Mouse (Mus musculus) embryo, embryonic 11 days (tissue): ENCODE data around the gene Gm48551.

Source experiments
- DNase-seq: peaks from one replicate; pipeline ENCODE4 v3.0.0-alpha.2; 2015

The Gm48551 gene

GRCm38 (mm10) chr10:81432169-81432867 is 48.1 kb downstream of the Gm48551 start:
- DNase-seq: no peak

GRCm38 (mm10) chr10:81432868-81433262 is 48.6 kb downstream of the Gm48551 start:
- peak; percentile 94 for DNase-seq

- no peak for DNase-seq
Observed at GRCm38 (mm10) chr10:81433541-81434289, 49.4 kb downstream of the Gm48551 start.

- no peak for DNase-seq
Observed at GRCm38 (mm10) chr10:81434361-81435263, 50.3 kb downstream of the Gm48551 start.

GRCm38 (mm10) chr10:81435436-81435835 is 51.2 kb downstream of the Gm48551 start:
- no peak for DNase-seq

- no peak for DNase-seq
Observed at GRCm38 (mm10) chr10:81441019-81441418, 56.8 kb downstream of the Gm48551 start.
